10 mouse cellular contexts compared by ENCODE assay signal in genomic region chr14:76617889-76618288, GRCm38 (mm10).
DNase-seq lines count a peak whose midpoint lies in the region; ATAC-seq and TF ChIP-seq lines count a peak whose summit lies in the region.
"Had no signal": no experiment of that assay in that cellular context is flagged by ENCODE, and none has a peak within 500 bp of the region (broad histone marks: within the 10 kb centered on the region; RNA-seq: fewer than 3 reads in every experiment).

No protein-coding gene starts in this region.

- no peaks in the 10 kb centered on the region for H3K36me3 ChIP-seq in forebrain, embryonic 15.5 days
- no peaks in the 10 kb centered on the region for H3K36me3 ChIP-seq in forebrain, embryonic 10.5 days (replicated peaks)
- no peaks in the 10 kb centered on the region for H3K36me3 ChIP-seq in lung, embryonic 16.5 days (ENCODE audit: control insufficient read depth, insufficient read depth, low read length)
- no peaks in the 10 kb centered on the region for H3K36me3 ChIP-seq in intestine, embryonic 15.5 days
- no peaks in the 10 kb centered on the region for H3K36me3 ChIP-seq in stomach, postnatal 0 days (ENCODE audit: control insufficient read depth, insufficient read depth, low read length)
- H3K36me3 ChIP-seq in midbrain, embryonic 14.5 days (ENCODE audit: control insufficient read depth, insufficient read depth, low read length): no peaks in the 10 kb centered on the region

- no peak overlapping the region for H3K4me2 ChIP-seq in forebrain, embryonic 15.5 days (replicated peaks)
- H3K4me2 ChIP-seq in lung, embryonic 16.5 days (ENCODE audit: low read depth, low read length): no peak overlapping the region
- no peak overlapping the region for H3K4me2 ChIP-seq in intestine, embryonic 15.5 days (replicated peaks)
- no peak overlapping the region for H3K4me2 ChIP-seq in stomach, postnatal 0 days (replicated peaks; ENCODE audit: low read depth)
- no peak overlapping the region for H3K4me2 ChIP-seq in midbrain, embryonic 14.5 days (ENCODE audit: low read length)

- no peak overlapping the region for H3K4me3 ChIP-seq in forebrain, embryonic 15.5 days
- no peak overlapping the region for H3K4me3 ChIP-seq in forebrain, embryonic 10.5 days
- H3K4me3 ChIP-seq in lung, embryonic 16.5 days (ENCODE audit: low read length): no peak overlapping the region
- H3K4me3 ChIP-seq in intestine, embryonic 15.5 days (replicated peaks): no peak overlapping the region
- H3K4me3 ChIP-seq in stomach, postnatal 0 days (ENCODE audit: low read depth, low read length): no peak overlapping the region
- H3K4me3 ChIP-seq in midbrain, embryonic 14.5 days (replicated peaks; ENCODE audit: low read depth, low read length): no peak overlapping the region

- no peak for DNase-seq in forebrain, embryonic 10.5 days (ENCODE audit: extremely low spot score, low spot score)
- DNase-seq in lung, postnatal 4 days: no peak
- no peak for DNase-seq in stomach, postnatal 0 days (ENCODE audit: low spot score)
- DNase-seq in midbrain, embryonic 14.5 days: no peak
- DNase-seq: kidney, adult 11 months had no signal

- H3K9me3 ChIP-seq in forebrain, embryonic 15.5 days: no peaks in the 10 kb centered on the region
- H3K9me3 ChIP-seq in forebrain, embryonic 10.5 days: no peaks in the 10 kb centered on the region
- H3K9me3 ChIP-seq in lung, embryonic 16.5 days (ENCODE audit: control insufficient read depth, low read length): no peaks in the 10 kb centered on the region
- no peaks in the 10 kb centered on the region for H3K9me3 ChIP-seq in intestine, embryonic 15.5 days
- H3K9me3 ChIP-seq in stomach, postnatal 0 days (ENCODE audit: control insufficient read depth, low read length): no peaks in the 10 kb centered on the region
- no peaks in the 10 kb centered on the region for H3K9me3 ChIP-seq in midbrain, embryonic 14.5 days (ENCODE audit: control insufficient read depth, low read length)

- no peak for TF ChIP-seq EP300 in stomach, postnatal 0 days (optimal IDR thresholded peaks at IDR 0.05)

- peaks cover 35% of the 10 kb centered on the region for H3K4me1 ChIP-seq in forebrain, embryonic 15.5 days
- peaks cover 43% of the 10 kb centered on the region for H3K4me1 ChIP-seq in forebrain, embryonic 10.5 days
- peaks cover 41% of the 10 kb centered on the region for H3K4me1 ChIP-seq in lung, embryonic 16.5 days (replicated peaks; ENCODE audit: control insufficient read depth, insufficient read depth, low read length)
- H3K4me1 ChIP-seq in intestine, embryonic 15.5 days (replicated peaks): peaks cover 17% of the 10 kb centered on the region
- H3K4me1 ChIP-seq in stomach, postnatal 0 days (replicated peaks; ENCODE audit: control insufficient read depth, insufficient read depth): peaks cover 16% of the 10 kb centered on the region
- peaks cover 13% of the 10 kb centered on the region for H3K4me1 ChIP-seq in midbrain, embryonic 14.5 days (ENCODE audit: control insufficient read depth, insufficient read depth, low read length)

- H3K9ac ChIP-seq in forebrain, embryonic 15.5 days (replicated peaks): no peak overlapping the region
- H3K9ac ChIP-seq in lung, embryonic 16.5 days (ENCODE audit: low read length): no peak overlapping the region; the same call in 1 of the 2 replicates
- H3K9ac ChIP-seq in intestine, embryonic 15.5 days: no peak overlapping the region
- no peak overlapping the region for H3K9ac ChIP-seq in stomach, postnatal 0 days (ENCODE audit: low read length)
- H3K9ac ChIP-seq in midbrain, embryonic 14.5 days (replicated peaks; ENCODE audit: low read length): no peak overlapping the region

- H3K27me3 ChIP-seq in forebrain, embryonic 15.5 days: no peaks in the 10 kb centered on the region
- H3K27me3 ChIP-seq in forebrain, embryonic 10.5 days (ENCODE audit: poor library complexity, severe bottlenecking): 0 out of 2 replicates have a peak, but pooled peaks cover 2% of the 10 kb centered on the region
- no peaks in the 10 kb centered on the region for H3K27me3 ChIP-seq in lung, embryonic 16.5 days (ENCODE audit: control insufficient read depth, insufficient read depth, low read depth, low read length)
- no peaks in the 10 kb centered on the region for H3K27me3 ChIP-seq in intestine, embryonic 15.5 days (replicated peaks)
- no peaks in the 10 kb centered on the region for H3K27me3 ChIP-seq in stomach, postnatal 0 days (ENCODE audit: control insufficient read depth, insufficient read depth, low read length)
- H3K27me3 ChIP-seq in midbrain, embryonic 14.5 days (ENCODE audit: control insufficient read depth, insufficient read depth, low read length): no peaks in the 10 kb centered on the region

- 89% methylated on average over 1 of the region's 1 CpGs for WGBS in forebrain, embryonic 15.5 days
- WGBS in forebrain, embryonic 10.5 days: 94% methylated on average over 1 of the region's 1 CpGs
- 92% methylated on average over 1 of the region's 1 CpGs for WGBS in lung, embryonic 16.5 days
- WGBS in intestine, embryonic 15.5 days: 80% methylated on average over 1 of the region's 1 CpGs
- 90% methylated on average over 1 of the region's 1 CpGs for WGBS in stomach, postnatal 0 days
- WGBS in midbrain, embryonic 14.5 days: 86% methylated on average over 1 of the region's 1 CpGs

- peak overlapping the region; percentile 84 for H3K27ac ChIP-seq in forebrain, embryonic 15.5 days (replicated peaks)
- H3K27ac ChIP-seq in forebrain, embryonic 10.5 days: no peak overlapping the region
- H3K27ac ChIP-seq in lung, embryonic 16.5 days (ENCODE audit: low read length): peak overlapping the region; percentile 83
- peak overlapping the region; percentile 66 for H3K27ac ChIP-seq in intestine, embryonic 15.5 days
- peak overlapping the region; percentile 65 for H3K27ac ChIP-seq in stomach, postnatal 0 days (replicated peaks)
- no peak overlapping the region for H3K27ac ChIP-seq in midbrain, embryonic 14.5 days (replicated peaks; ENCODE audit: low read depth, low read length)

- no peak for ATAC-seq in forebrain, embryonic 15.5 days (replicated peaks)
- ATAC-seq in lung, embryonic 16.5 days (ENCODE audit: low read depth): peak; percentile 10; the same call in 1 of the 2 replicates
- ATAC-seq in intestine, embryonic 15.5 days: no peak
- ATAC-seq in stomach, postnatal 0 days (ENCODE audit: low FRiP score, low TSS enrichment): no peak
- ATAC-seq in activated CD4-positive, CD25-positive, alpha-beta regulatory T cell, adult 4 months: no peak
- no peak for ATAC-seq in midbrain, embryonic 14.5 days (ENCODE audit: low FRiP score, low TSS enrichment)
- ATAC-seq: CD4-positive, CD25-positive, alpha-beta regulatory T cell, adult 4 months had no signal

- TF ChIP-seq CTCF in stomach, postnatal 0 days (IDR thresholded peaks at IDR 0.05; ENCODE audit: low read depth): no peak

Comparison
In these comparisons a context has a peak if more than half of its experiments do, and no peak if none do; other contexts are left out.
1. H3K27ac ChIP-seq: peak in forebrain, embryonic 15.5 days (single experiment), lung, embryonic 16.5 days (single experiment), intestine, embryonic 15.5 days (single experiment) and stomach, postnatal 0 days (single experiment); none in forebrain, embryonic 10.5 days (single experiment) and midbrain, embryonic 14.5 days (single experiment).